Mouse (Mus musculus): Measurements from ENCODE around the gene Dusp27. TPM values are rescaled to one million over a fixed set of nuclear protein-coding genes. Genes with fewer than 3 reads are reported as not detected.

Gene Dusp27
- polyA plus RNA-seq, 1 experiment from 2014 or later: 3.3 TPM

DNA sequence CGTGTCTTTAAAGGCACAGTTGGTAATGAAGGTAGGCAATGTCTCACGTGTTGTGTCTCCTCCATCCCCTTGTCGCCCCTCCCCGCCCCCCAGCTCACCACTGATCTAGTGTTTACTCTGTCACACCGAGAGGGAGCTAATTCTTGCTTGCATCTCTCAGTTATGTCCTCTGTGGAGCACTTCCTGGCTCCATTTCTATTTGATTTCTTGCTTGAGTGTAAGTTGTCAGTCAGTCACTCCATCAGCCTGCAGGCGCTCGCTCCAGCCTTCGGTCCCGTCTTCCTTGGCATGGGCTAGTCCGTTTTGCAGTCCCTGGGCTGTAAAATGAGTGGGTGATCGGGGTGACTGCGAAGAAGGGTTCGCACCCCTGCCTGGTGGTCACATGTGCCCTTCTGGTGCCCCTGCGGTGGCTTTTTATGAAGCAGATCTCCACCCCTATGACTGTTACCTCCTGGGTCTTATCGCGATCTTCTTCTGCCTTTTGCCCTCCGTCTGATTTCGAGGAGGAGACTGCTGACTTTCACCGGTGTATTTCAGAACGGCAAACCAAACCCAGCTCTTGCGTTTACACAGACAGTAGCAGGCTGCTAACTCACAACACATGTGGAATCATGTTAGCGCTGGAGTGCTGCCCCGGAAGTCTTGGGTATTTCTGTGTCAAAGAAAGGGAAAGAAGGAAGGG lies 79.4 kb downstream of the Dusp27 start:
- peak overlapping the region; percentile 24; the same call in 1 of the 2 replicates for H3K27ac ChIP-seq
- peaks cover 21% of the 10 kb centered on the region for H3K27me3 ChIP-seq
- no peaks in the 10 kb centered on the region for H3K36me3 ChIP-seq
- ATAC-seq (ENCODE audit: low FRiP score): no peak
- under 1% methylated on average over 23 of the region's 23 CpGs for WGBS
- peak overlapping the region; percentile 38 for H3K4me3 ChIP-seq
- peaks cover 49% of the 10 kb centered on the region for H3K4me1 ChIP-seq
- H3K9me3 ChIP-seq (replicated peaks): no peaks in the 10 kb centered on the region
- peak overlapping the region; percentile 71 for H3K4me2 ChIP-seq (replicated peaks)
- peak overlapping the region; percentile 44; the same call in 1 of the 2 replicates for H3K9ac ChIP-seq

Other genes starting within 250 kb of the Dusp27 start
- 18.9 and 21.0 TPM in 2 replicates for gene Pou2f1, start 125.2 kb downstream of the Dusp27 start, polyA plus RNA-seq (2016; fragmentation: Nextera tagmentation; extraction: Ambion mirVana)
- 0.12 and 0.26 TPM in 2 replicates for gene Gpa33, start 2.3 kb upstream of the Dusp27 start, polyA plus RNA-seq (2016; fragmentation: Nextera tagmentation; extraction: Ambion mirVana)
- gene Mael, start 110.8 kb upstream of the Dusp27 start, polyA plus RNA-seq (2016; fragmentation: Nextera tagmentation; extraction: Ambion mirVana): 0.14 TPM in 1 of 2 replicates, not detected in the other
- 5.6 and 6.5 TPM in 2 replicates for gene Ildr2, start 126.2 kb upstream of the Dusp27 start, polyA plus RNA-seq (2016; fragmentation: Nextera tagmentation; extraction: Ambion mirVana)